Mouse (Mus musculus) bone marrow, adult 2 months (tissue): ENCODE measurements around the gene Lrrc28.

Source experiments
- CTCF ChIP-seq: fragments of 200-500 bp; IDR thresholded peaks from 2 replicates; pipeline ENCODE4 v1.5.1; 2011; ENCODE audit warnings: low read length, control low read depth; ENCODE audit not compliant: control insufficient read depth, insufficient read depth
- POLR2A ChIP-seq: fragments of 200-500 bp; IDR thresholded peaks from 2 replicates; pipeline ENCODE4 v1.6.1; 2011; ENCODE audit warnings: low read depth, mild to moderate bottlenecking, control low read depth, low read length, borderline replicate concordance; ENCODE audit not compliant: control insufficient read depth

DNA sequence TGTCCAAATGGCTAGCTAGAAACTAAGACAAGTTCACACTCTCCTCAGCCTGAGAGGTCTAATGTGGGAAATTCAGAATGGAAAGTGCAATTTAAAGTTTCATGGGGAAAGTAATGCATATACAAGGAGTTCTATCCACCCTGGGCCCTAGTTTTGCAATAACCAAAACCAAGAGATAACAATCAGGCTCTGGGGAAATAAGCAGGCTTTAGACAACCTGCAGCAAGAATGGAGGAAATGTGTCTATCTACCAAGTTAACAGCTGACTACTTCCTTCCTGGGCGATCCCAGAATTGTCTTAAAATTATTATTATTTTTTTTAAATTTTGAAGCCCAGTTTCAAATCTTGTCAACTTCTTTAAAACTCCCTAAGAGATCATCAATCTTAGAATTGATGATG lies 48.7 kb downstream of the Lrrc28 start:
- TF ChIP-seq CTCF (no peak), POLR2A (no peak)
